Mouse (Mus musculus): ENCODE measurements around the gene Capn12. TPM values are rescaled to one million over a fixed set of nuclear protein-coding genes. Genes with fewer than 3 reads are reported as not detected.

The Capn12 gene
- polyA plus RNA-seq, 1 experiment from 2014 or later = 0.45 TPM

DNA sequence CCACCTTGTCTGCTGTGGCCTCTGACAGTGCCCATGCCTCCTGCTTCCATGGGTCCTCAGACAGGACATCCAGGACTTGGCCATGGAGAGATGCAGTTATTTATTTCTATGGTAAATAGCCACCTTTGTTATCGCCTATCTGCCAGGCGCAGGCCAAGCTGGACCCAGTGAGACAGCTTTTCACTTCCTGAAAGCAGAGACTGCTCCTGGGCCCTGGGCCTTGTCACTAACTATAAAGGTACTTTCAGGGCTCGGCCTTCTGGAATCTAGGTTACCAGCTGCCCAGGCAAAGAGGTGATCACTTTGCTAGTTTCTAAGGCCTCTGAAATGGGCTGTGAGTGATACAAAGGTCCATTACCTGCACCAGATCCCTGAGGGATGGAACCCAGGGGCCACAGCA, 43.6 kb downstream of the Capn12 start:
- ATAC-seq (ENCODE audit: insufficient read depth, low FRiP score, low read depth) = no peak
- no peaks in the 10 kb centered on the region for H3K36me3 ChIP-seq
- H3K4me2 ChIP-seq = peak overlapping the region; percentile 22; the same call in 1 of the 2 replicates
- H3K9ac ChIP-seq = no peak overlapping the region
- H3K9me3 ChIP-seq = no peaks in the 10 kb centered on the region
- WGBS = 56% methylated on average over 3 of the region's 3 CpGs
- no peak overlapping the region for H3K4me3 ChIP-seq (replicated peaks)
- H3K27ac ChIP-seq = peak overlapping the region; percentile 93
- H3K4me1 ChIP-seq = peaks cover 77% of the 10 kb centered on the region
- H3K27me3 ChIP-seq (replicated peaks) = no peaks in the 10 kb centered on the region

- H3K4me1 ChIP-seq = peaks cover 77% of the 10 kb centered on the region
- H3K9ac ChIP-seq = no peak overlapping the region
- no peak overlapping the region for H3K4me3 ChIP-seq (replicated peaks)
- peak overlapping the region; percentile 22; the same call in 1 of the 2 replicates for H3K4me2 ChIP-seq
- peak; percentile 79 for ATAC-seq (ENCODE audit: insufficient read depth, low FRiP score, low read depth)
- no peaks in the 10 kb centered on the region for H3K9me3 ChIP-seq
- 17% methylated on average over 9 of the region's 9 CpGs for WGBS
- H3K36me3 ChIP-seq = no peaks in the 10 kb centered on the region
- no peaks in the 10 kb centered on the region for H3K27me3 ChIP-seq (replicated peaks)
- H3K27ac ChIP-seq = peak overlapping the region; percentile 93
These were observed 44.1 kb downstream of the Capn12 start for GRCm38 (mm10) chr7:28925317-28925716.

GRCm38 (mm10) chr7:28926172-28926571, 45.0 kb downstream of the Capn12 start:
- H3K27ac ChIP-seq = peak overlapping the region; percentile 93
- peaks cover 78% of the 10 kb centered on the region for H3K4me1 ChIP-seq
- WGBS = 43% methylated on average over 2 of the region's 2 CpGs
- no peaks in the 10 kb centered on the region for H3K36me3 ChIP-seq
- H3K9me3 ChIP-seq = no peaks in the 10 kb centered on the region
- ATAC-seq (ENCODE audit: insufficient read depth, low FRiP score, low read depth) = no peak
- H3K27me3 ChIP-seq (replicated peaks) = no peaks in the 10 kb centered on the region
- H3K4me2 ChIP-seq = no peak overlapping the region
- no peak overlapping the region for H3K9ac ChIP-seq
- H3K4me3 ChIP-seq (replicated peaks) = no peak overlapping the region

- peaks cover 62% of the 10 kb centered on the region for H3K4me1 ChIP-seq
- H3K27me3 ChIP-seq (replicated peaks) = no peaks in the 10 kb centered on the region
- no peak overlapping the region for H3K4me2 ChIP-seq
- peak overlapping the region; percentile 83 for H3K27ac ChIP-seq
- peak; percentile 16; the same call in 1 of the 2 replicates for ATAC-seq (ENCODE audit: insufficient read depth, low FRiP score, low read depth)
- H3K9ac ChIP-seq = no peak overlapping the region
- H3K4me3 ChIP-seq (replicated peaks) = no peak overlapping the region
- no peaks in the 10 kb centered on the region for H3K36me3 ChIP-seq
- no peaks in the 10 kb centered on the region for H3K9me3 ChIP-seq
- WGBS = 20% methylated on average over 3 of the region's 3 CpGs
These were observed 48.2 kb downstream of the Capn12 start for GRCm38 (mm10) chr7:28929381-28929780.

- H3K9ac ChIP-seq = no peak overlapping the region
- ATAC-seq (ENCODE audit: insufficient read depth, low FRiP score, low read depth) = 0 out of 2 replicates have a peak, but pooled peaks have one; percentile 29
- H3K9me3 ChIP-seq = no peaks in the 10 kb centered on the region
- H3K27ac ChIP-seq = peak overlapping the region; percentile 83
- no peaks in the 10 kb centered on the region for H3K36me3 ChIP-seq
- no peak overlapping the region for H3K4me2 ChIP-seq
- no peaks in the 10 kb centered on the region for H3K27me3 ChIP-seq (replicated peaks)
- H3K4me1 ChIP-seq = peaks cover 51% of the 10 kb centered on the region
- H3K4me3 ChIP-seq (replicated peaks) = no peak overlapping the region
- WGBS = 35% methylated on average over 5 of the region's 5 CpGs
These were observed 49.3 kb downstream of the Capn12 start for GRCm38 (mm10) chr7:28930320-28931031.

GRCm38 (mm10) chr7:28931032-28931694, 49.9 kb downstream of the Capn12 start:
- Histone ChIP-seq H3K4me1 (peaks cover 47% of the 10 kb centered on the region), H3K27ac (peak overlapping the region; percentile 83), H3K4me2 (no peak overlapping the region), H3K27me3 (replicated peaks) (no peaks in the 10 kb centered on the region), H3K9me3 (no peaks in the 10 kb centered on the region), H3K9ac (no peak overlapping the region), H3K36me3 (no peaks in the 10 kb centered on the region), H3K4me3 (replicated peaks) (no peak overlapping the region)
- peak; percentile 78 for ATAC-seq (ENCODE audit: insufficient read depth, low FRiP score, low read depth)
- 66% methylated on average over 7 of the region's 7 CpGs for WGBS

GRCm38 (mm10) chr7:28931695-28932039, 50.4 kb downstream of the Capn12 start:
- ATAC-seq (ENCODE audit: insufficient read depth, low FRiP score, low read depth) = no peak; the same call in 1 of the 2 replicates
- no peaks in the 10 kb centered on the region for H3K9me3 ChIP-seq
- no peak overlapping the region for H3K9ac ChIP-seq

GRCm38 (mm10) chr7:28932421-28933041, 51.3 kb downstream of the Capn12 start:
- 64% methylated on average over 6 of the region's 6 CpGs for WGBS
- H3K36me3 ChIP-seq = no peaks in the 10 kb centered on the region
- H3K4me1 ChIP-seq = peaks cover 49% of the 10 kb centered on the region
- H3K9me3 ChIP-seq = no peaks in the 10 kb centered on the region
- no peak for ATAC-seq (ENCODE audit: insufficient read depth, low FRiP score, low read depth)
- H3K27me3 ChIP-seq (replicated peaks) = no peaks in the 10 kb centered on the region
- H3K4me2 ChIP-seq = peak overlapping the region; percentile 11; the same call in 1 of the 2 replicates
- no peak overlapping the region for H3K9ac ChIP-seq
- H3K4me3 ChIP-seq (replicated peaks) = no peak overlapping the region
- peak overlapping the region; percentile 83 for H3K27ac ChIP-seq

More at GRCm38 (mm10) chr7:28931695-28932039, 50.4 kb downstream of the Capn12 start:
- Histone ChIP-seq H3K27me3 (replicated peaks) (no peaks in the 10 kb centered on the region), H3K4me3 (replicated peaks) (no peak overlapping the region), H3K27ac (peak overlapping the region; percentile 83), H3K4me1 (peaks cover 47% of the 10 kb centered on the region), H3K4me2 (no peak overlapping the region), H3K36me3 (no peaks in the 10 kb centered on the region)
- 70% methylated on average over 4 of the region's 4 CpGs for WGBS

DNA sequence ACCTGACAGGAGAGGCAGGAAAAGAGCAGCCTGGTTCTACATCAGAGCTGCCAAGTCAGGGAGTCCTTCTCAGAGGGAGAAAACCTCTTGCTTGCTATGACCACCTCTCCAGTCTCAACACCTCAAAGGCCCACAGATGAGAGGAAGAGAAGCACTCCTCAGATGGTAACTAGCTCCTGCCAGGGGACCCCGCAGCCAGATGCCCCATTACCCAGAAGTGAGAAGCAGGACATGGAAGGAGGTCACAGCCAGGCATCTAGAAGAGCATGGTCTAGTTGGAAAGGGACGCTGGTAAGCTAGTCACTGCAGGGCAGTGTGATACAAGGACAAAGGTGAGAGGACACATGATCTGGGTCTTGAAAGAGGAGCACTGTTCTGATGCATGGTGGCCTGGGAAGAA, 52.6 kb downstream of the Capn12 start:
- Histone ChIP-seq H3K27ac (no peak overlapping the region; the same call in 1 of the 2 replicates), H3K4me2 (no peak overlapping the region), H3K27me3 (replicated peaks) (no peaks in the 10 kb centered on the region), H3K4me1 (peaks cover 56% of the 10 kb centered on the region), H3K36me3 (no peaks in the 10 kb centered on the region), H3K4me3 (replicated peaks) (no peak overlapping the region), H3K9ac (no peak overlapping the region), H3K9me3 (no peaks in the 10 kb centered on the region)
- WGBS = 90% methylated on average over 2 of the region's 2 CpGs
- ATAC-seq (ENCODE audit: insufficient read depth, low FRiP score, low read depth) = no peak

DNA sequence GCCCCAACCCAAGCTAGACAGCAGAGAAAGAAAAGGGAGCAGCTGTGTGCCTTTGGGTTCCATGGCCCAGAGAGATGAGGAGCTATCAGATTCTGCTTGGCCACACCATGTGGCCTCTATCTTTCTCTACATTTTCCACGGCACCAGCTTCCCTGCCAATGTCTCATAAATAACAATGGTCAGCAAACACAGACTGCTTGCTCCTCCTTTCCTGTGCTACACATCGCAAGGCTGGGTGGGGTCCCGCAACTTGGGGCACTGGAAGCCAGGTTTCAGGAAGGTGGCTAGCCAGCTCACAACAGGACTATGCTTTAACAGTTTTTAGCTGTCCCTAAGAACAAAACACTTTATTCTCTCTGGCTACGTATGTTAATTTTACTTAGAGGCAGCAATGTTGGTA, 55.6 kb downstream of the Capn12 start:
- H3K27me3 ChIP-seq (replicated peaks) = no peaks in the 10 kb centered on the region
- H3K36me3 ChIP-seq = no peaks in the 10 kb centered on the region
- H3K4me1 ChIP-seq = peaks cover 58% of the 10 kb centered on the region
- H3K4me2 ChIP-seq = no peak overlapping the region
- H3K9ac ChIP-seq = no peak overlapping the region
- peak overlapping the region; percentile 2; the same call in 1 of the 2 replicates for H3K27ac ChIP-seq
- no peak for ATAC-seq (ENCODE audit: insufficient read depth, low FRiP score, low read depth)
- H3K9me3 ChIP-seq = no peaks in the 10 kb centered on the region
- H3K4me3 ChIP-seq (replicated peaks) = no peak overlapping the region
- WGBS = 46% methylated on average over 4 of the region's 4 CpGs

DNA sequence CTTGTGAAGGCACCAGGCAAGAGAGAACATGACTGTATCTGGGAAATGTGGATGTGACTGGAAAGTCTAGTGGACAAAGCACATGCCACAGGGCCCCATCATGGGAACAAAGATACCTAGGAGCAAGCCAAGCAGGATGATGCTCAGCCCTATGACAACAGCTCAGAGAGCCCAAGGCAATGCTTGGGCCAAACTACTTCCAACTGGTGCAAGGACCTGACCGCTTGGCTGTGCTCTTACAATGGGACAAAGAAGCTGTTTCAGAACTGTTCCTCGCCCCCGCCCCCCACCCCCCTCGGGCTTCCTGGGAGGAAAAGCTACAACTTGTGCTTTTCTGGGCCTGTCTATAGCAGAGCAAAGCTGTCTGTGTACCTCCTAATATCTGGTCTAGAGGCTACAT, 57.4 kb downstream of the Capn12 start:
- WGBS = 80% methylated on average over 4 of the region's 4 CpGs
- ATAC-seq (ENCODE audit: insufficient read depth, low FRiP score, low read depth) = no peak
- peaks cover 55% of the 10 kb centered on the region for H3K4me1 ChIP-seq
- no peak overlapping the region for H3K4me2 ChIP-seq
- no peak overlapping the region for H3K4me3 ChIP-seq (replicated peaks)
- no peaks in the 10 kb centered on the region for H3K27me3 ChIP-seq (replicated peaks)
- H3K36me3 ChIP-seq = no peaks in the 10 kb centered on the region
- 0 out of 2 replicates have a peak overlapping the region, but pooled peaks have one; percentile 58 for H3K27ac ChIP-seq
- H3K9ac ChIP-seq = no peak overlapping the region
- no peaks in the 10 kb centered on the region for H3K9me3 ChIP-seq

All from stomach, embryonic 15.5 days (tissue).